Mouse (Mus musculus) heart, postnatal 0 days (tissue): ENCODE data around the gene Olfml1.

Source experiments
- CTCF ChIP-seq: IDR thresholded peaks from 2 replicates; pipeline ENCODE4 v1.5.1; 2016; ENCODE audit warnings: antibody characterized with exemption, control low read depth, low read depth
- EP300 ChIP-seq: IDR thresholded peaks from 2 replicates; pipeline ENCODE4 v1.6.1; 2016; ENCODE audit warnings: antibody characterized with exemption, low read depth

- TF ChIP-seq CTCF (no peak), EP300 (no peak)
These were observed 30.7 kb upstream of the Olfml1 start for GRCm38 (mm10) chr7:107536516-107536915.
